Mouse (Mus musculus): ENCODE measurements around the gene Nlrp10. TPM values are rescaled to one million over a fixed set of nuclear protein-coding genes. Genes with fewer than 3 reads are reported as not detected.

Nlrp10 gene
- polyA plus RNA-seq (2016; fragmentation: Nextera tagmentation; extraction: Ambion mirVana), result 0.02 and 0.04 TPM in 2 replicates

- 80% methylated on average over 6 of the region's 6 CpGs for WGBS
- H3K36me3 ChIP-seq (replicated peaks), result no peaks in the 10 kb centered on the region
- no peaks in the 10 kb centered on the region for H3K27me3 ChIP-seq (replicated peaks; ENCODE audit: low read depth, poor library complexity, severe bottlenecking)
- H3K9me3 ChIP-seq, result no peaks in the 10 kb centered on the region
- no peak within 1 kb of the TSS for H3K27ac ChIP-seq (replicated peaks)
- H3K4me3 ChIP-seq, result no peak within 1 kb of the TSS
- no peak for DNase-seq (ENCODE audit: low spot score)
- no peaks in the 10 kb centered on the region; the same call in 1 of the 2 replicates for H3K4me1 ChIP-seq
Observed at GRCm38 (mm10) chr7:108929726-108930393, at the start of gene Nlrp10. Gene Nlrp10, minus strand, starts transcription at chr7:108930178.

GRCm38 (mm10) chr7:108972273-108972672 lies 42.3 kb upstream of the Nlrp10 start:
- H3K27ac ChIP-seq (replicated peaks), result no peak overlapping the region
- 56% methylated on average over 6 of the region's 6 CpGs for WGBS
- H3K27me3 ChIP-seq (replicated peaks; ENCODE audit: low read depth, poor library complexity, severe bottlenecking), result peaks cover 12% of the 10 kb centered on the region; the same call in 1 of the 2 replicates
- no peaks in the 10 kb centered on the region for H3K9me3 ChIP-seq
- H3K4me1 ChIP-seq, result peaks cover 11% of the 10 kb centered on the region; the same call in 1 of the 2 replicates
- DNase-seq (ENCODE audit: low spot score), result peak; percentile 24
- no peaks in the 10 kb centered on the region for H3K36me3 ChIP-seq (replicated peaks)
- no peak overlapping the region for H3K4me3 ChIP-seq

DNA sequence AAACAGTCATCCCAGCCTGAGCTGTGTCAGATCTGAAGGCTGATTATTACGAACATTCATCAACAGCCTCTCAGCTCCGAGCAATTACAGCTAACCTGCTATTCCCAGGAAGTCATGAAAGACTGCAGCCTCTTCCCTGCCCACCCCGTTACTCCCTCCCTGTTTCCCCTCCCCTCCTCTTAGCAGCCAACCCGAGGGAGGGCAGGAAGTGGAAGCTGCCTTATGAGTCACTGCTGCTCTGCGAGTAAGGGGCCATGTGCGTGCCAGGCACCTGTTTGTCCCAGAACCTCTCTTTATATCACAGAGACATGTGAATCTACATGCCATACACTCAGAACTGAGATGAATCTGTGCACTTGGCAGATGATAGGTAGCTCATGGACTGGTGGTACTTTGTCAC lies 38.2 kb upstream of the Nlrp10 start:
- H3K36me3 ChIP-seq (replicated peaks), result no peaks in the 10 kb centered on the region
- H3K4me3 ChIP-seq, result no peak overlapping the region
- no peak for DNase-seq (ENCODE audit: low spot score)
- H3K9me3 ChIP-seq, result no peaks in the 10 kb centered on the region
- H3K27ac ChIP-seq (replicated peaks), result no peak overlapping the region
- peaks cover 21% of the 10 kb centered on the region; the same call in 1 of the 2 replicates for H3K4me1 ChIP-seq
- 53% methylated on average over 6 of the region's 6 CpGs for WGBS
- peaks cover 12% of the 10 kb centered on the region; the same call in 1 of the 2 replicates for H3K27me3 ChIP-seq (replicated peaks; ENCODE audit: low read depth, poor library complexity, severe bottlenecking)

DNA sequence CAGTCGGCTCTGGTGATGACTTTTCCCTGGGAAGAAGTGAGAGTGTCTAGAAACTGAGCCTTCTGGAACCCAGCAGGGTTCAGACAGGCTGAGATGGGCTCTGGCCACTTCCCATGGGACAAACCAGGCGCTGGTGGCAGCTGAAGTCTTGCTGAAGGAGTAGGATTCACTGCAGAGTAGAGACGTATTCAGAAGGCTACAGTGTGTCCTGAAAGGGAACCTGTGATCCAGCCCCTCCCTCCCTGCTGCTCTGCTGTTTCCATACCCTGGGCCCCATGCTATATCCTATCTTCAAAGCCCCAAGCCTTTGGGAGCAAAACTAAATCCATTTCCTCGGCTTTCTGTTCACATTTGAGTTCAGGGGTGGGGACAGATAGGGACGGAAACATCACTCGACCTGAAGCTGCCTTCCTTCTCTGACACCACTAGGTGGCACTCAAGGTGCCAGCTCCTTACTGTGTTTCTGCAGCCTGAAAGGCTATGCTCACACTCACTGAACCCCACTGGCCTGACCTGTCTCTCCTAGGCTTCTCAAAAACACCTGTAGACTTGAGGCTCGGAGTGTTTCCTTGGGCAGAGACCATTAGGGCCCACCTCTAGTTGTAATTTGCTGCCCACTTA lies 36.9 kb upstream of the Nlrp10 start:
- Histone ChIP-seq H3K36me3 (replicated peaks) (no peaks in the 10 kb centered on the region), H3K9me3 (no peaks in the 10 kb centered on the region), H3K4me1 (peaks cover 11% of the 10 kb centered on the region; the same call in 1 of the 2 replicates), H3K27ac (replicated peaks) (no peak overlapping the region), H3K4me3 (no peak overlapping the region), H3K27me3 (replicated peaks; ENCODE audit: low read depth, poor library complexity, severe bottlenecking) (peaks cover 12% of the 10 kb centered on the region; the same call in 1 of the 2 replicates)
- DNase-seq (ENCODE audit: low spot score), result peak; percentile 56
- WGBS, result 37% methylated on average over 7 of the region's 7 CpGs

DNA sequence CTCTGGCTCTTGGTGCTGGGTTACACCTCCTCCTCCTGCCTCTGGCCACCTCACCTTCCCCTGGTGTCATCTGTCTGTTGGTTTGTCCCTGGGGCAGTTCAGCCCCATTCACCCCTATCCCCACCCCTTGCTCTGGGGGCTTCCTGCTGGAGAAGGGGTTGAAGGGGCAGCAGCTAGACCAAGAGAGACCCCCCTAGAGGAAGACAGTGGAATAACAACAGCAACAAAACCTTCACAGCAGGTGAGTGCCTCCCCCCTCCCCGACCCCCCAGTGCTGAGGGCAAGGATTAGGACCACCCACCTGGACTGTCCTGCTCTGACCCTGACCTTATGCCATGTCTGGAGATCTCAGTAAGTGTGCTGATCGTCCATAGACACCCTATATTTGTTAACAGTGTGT lies 36.0 kb upstream of the Nlrp10 start:
- no peaks in the 10 kb centered on the region for H3K36me3 ChIP-seq (replicated peaks)
- 32% methylated on average over 2 of the region's 2 CpGs for WGBS
- no peak for DNase-seq (ENCODE audit: low spot score)
- H3K4me3 ChIP-seq, result no peak overlapping the region
- peaks cover 12% of the 10 kb centered on the region; the same call in 1 of the 2 replicates for H3K27me3 ChIP-seq (replicated peaks; ENCODE audit: low read depth, poor library complexity, severe bottlenecking)
- H3K9me3 ChIP-seq, result no peaks in the 10 kb centered on the region
- no peak overlapping the region for H3K27ac ChIP-seq (replicated peaks)
- H3K4me1 ChIP-seq, result peaks cover 10% of the 10 kb centered on the region; the same call in 1 of the 2 replicates

DNA sequence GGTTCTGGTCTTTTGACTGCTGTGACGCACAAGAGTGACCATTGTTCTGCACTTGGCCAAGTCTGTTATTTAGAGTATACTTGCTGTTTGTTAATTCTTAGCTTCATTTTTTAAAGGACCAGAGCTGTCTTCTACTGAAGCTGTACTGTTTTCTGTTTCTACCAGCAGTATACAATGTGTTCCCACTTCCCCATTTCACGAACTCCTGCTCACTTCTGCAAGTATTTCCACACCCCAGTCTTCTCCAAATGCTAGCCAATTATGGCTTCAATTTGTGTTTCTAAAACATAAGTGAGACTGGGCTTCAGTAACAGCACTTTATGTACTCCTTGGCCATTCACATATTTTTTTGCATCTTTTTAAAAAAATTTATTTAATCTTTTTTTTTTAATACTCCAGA lies 27.8 kb upstream of the Nlrp10 start:
- Histone ChIP-seq H3K9me3 (no peaks in the 10 kb centered on the region), H3K4me3 (no peak overlapping the region), H3K27me3 (replicated peaks; ENCODE audit: low read depth, poor library complexity, severe bottlenecking) (peaks cover 9% of the 10 kb centered on the region), H3K4me1 (no peaks in the 10 kb centered on the region), H3K36me3 (replicated peaks) (no peaks in the 10 kb centered on the region), H3K27ac (replicated peaks) (no peak overlapping the region)
- no peak for DNase-seq (ENCODE audit: low spot score)
- WGBS, result 84% methylated on average over 2 of the region's 2 CpGs

DNA sequence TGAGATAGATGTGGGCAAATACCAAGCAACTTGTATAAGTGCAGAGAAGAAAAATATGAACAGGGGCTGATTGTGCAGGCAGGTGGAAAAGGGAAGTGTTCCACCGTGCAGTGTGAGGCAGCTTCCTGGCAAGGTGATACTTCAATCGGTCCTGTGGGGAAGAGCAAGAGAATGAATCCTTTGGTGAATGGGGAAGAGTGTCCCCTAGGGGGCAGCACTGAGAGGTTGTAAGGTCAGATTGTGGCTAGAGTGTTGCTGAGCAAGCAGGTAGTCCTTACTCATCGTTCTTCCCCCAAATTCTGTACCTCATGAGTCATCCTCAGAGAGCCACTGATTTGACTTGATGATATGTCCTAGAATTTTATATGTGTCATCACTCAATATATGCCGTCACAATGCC lies 24.2 kb upstream of the Nlrp10 start:
- no peak overlapping the region for H3K27ac ChIP-seq (replicated peaks)
- no peaks in the 10 kb centered on the region for H3K9me3 ChIP-seq
- H3K4me1 ChIP-seq, result peaks cover 23% of the 10 kb centered on the region
- peaks cover 45% of the 10 kb centered on the region for H3K27me3 ChIP-seq (replicated peaks; ENCODE audit: low read depth, poor library complexity, severe bottlenecking)
- no peaks in the 10 kb centered on the region for H3K36me3 ChIP-seq (replicated peaks)
- 58% methylated on average over 4 of the region's 4 CpGs for WGBS
- DNase-seq (ENCODE audit: low spot score), result peak; percentile 60
- H3K4me3 ChIP-seq, result no peak overlapping the region

GRCm38 (mm10) chr7:108952801-108953200 lies 22.8 kb upstream of the Nlrp10 start:
- H3K9me3 ChIP-seq, result no peaks in the 10 kb centered on the region
- no peak overlapping the region for H3K4me3 ChIP-seq
- no peaks in the 10 kb centered on the region for H3K36me3 ChIP-seq (replicated peaks)
- WGBS, result 83% methylated on average over 6 of the region's 6 CpGs
- H3K4me1 ChIP-seq, result peaks cover 23% of the 10 kb centered on the region
- peaks cover 53% of the 10 kb centered on the region for H3K27me3 ChIP-seq (replicated peaks; ENCODE audit: low read depth, poor library complexity, severe bottlenecking)
- no peak for DNase-seq (ENCODE audit: low spot score)
- H3K27ac ChIP-seq (replicated peaks), result no peak overlapping the region

DNA sequence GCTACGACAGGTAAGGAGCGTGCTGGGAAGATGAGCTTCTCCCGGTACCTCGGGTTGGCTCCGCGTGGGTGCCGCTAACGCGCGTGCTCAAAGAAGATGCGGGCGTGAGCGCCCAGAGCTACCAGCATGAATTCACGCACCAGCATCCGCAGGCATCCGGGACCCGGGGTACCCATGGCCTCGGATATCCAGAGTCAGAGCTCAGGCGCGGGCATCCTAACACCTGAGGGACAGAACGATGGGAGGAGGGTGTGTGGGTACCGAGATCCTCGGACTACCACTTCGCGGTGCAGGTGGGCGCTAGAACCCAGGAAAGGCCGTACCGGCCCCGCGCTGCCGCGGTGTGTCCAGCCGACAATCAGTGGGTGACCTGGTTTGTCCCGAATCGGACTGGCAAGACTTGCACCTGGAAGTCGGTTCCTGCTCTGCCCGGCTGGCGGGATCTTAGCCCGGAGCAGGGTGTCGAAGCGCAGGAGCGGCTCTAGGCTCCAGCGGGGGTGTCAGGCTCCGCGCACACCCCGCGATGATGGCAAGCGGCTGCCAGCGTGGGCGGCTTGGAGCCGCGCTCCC lies 20.9 kb upstream of the Nlrp10 start:
- H3K27me3 ChIP-seq (replicated peaks; ENCODE audit: low read depth, poor library complexity, severe bottlenecking), result peaks cover 53% of the 10 kb centered on the region
- peak; percentile 64 for DNase-seq (ENCODE audit: low spot score)
- peaks cover 5% of the 10 kb centered on the region for H3K36me3 ChIP-seq (replicated peaks)
- H3K4me3 ChIP-seq, result peak overlapping the region; percentile 77
- H3K4me1 ChIP-seq, result peaks cover 23% of the 10 kb centered on the region
- no peaks in the 10 kb centered on the region for H3K9me3 ChIP-seq
- WGBS, result 1% methylated on average over 52 of the region's 52 CpGs
- peak overlapping the region; percentile 49; the same call in 1 of the 2 replicates for H3K27ac ChIP-seq (replicated peaks)

- Histone ChIP-seq H3K9me3 (no peaks in the 10 kb centered on the region), H3K36me3 (replicated peaks) (peaks cover 10% of the 10 kb centered on the region), H3K4me1 (peaks cover 23% of the 10 kb centered on the region), H3K4me3 (peak within 1 kb of the TSS; percentile 77), H3K27me3 (replicated peaks; ENCODE audit: low read depth, poor library complexity, severe bottlenecking) (peaks cover 53% of the 10 kb centered on the region), H3K27ac (replicated peaks) (peak within 1 kb of the TSS; percentile 49; the same call in 1 of the 2 replicates)
- DNase-seq (ENCODE audit: low spot score), result peak; percentile 81
- under 1% methylated on average over 44 of the region's 44 CpGs for WGBS
Observed at GRCm38 (mm10) chr7:108950312-108950761, 20.4 kb upstream of the Nlrp10 start, which contains the start of gene Tub. Gene Tub, plus strand, starts transcription at chr7:108950338.

DNA sequence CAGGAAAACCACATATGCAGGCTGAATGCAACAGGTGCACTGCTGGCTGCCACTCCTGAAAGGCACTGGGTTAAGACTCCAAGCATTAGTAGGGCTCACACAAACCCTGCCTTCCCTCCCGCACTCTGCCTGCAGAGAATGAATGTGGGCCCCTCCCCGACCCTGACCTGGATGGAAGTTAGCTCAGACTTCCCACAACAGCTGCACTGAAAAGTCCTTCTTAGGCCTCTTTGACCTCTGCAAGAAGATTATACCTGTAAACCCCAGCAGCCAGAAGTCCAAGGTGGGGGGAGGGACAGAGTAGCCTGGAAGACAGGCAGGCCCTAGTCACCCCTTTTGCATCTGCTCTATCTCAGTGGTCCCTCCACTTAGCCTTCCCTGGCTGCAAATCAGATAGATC lies 19.3 kb upstream of the Nlrp10 start:
- H3K9me3 ChIP-seq, result no peaks in the 10 kb centered on the region
- WGBS, result 31% methylated on average over 2 of the region's 2 CpGs
- H3K36me3 ChIP-seq (replicated peaks), result peaks cover 18% of the 10 kb centered on the region
- DNase-seq (ENCODE audit: low spot score), result no peak
- H3K4me3 ChIP-seq, result no peak overlapping the region
- peaks cover 23% of the 10 kb centered on the region for H3K4me1 ChIP-seq
- no peak overlapping the region for H3K27ac ChIP-seq (replicated peaks)
- peaks cover 53% of the 10 kb centered on the region for H3K27me3 ChIP-seq (replicated peaks; ENCODE audit: low read depth, poor library complexity, severe bottlenecking)

- no peaks in the 10 kb centered on the region for H3K9me3 ChIP-seq
- H3K4me3 ChIP-seq, result no peak overlapping the region
- no peak overlapping the region for H3K27ac ChIP-seq (replicated peaks)
- H3K4me1 ChIP-seq, result peaks cover 23% of the 10 kb centered on the region
- peaks cover 25% of the 10 kb centered on the region for H3K36me3 ChIP-seq (replicated peaks)
- peaks cover 53% of the 10 kb centered on the region for H3K27me3 ChIP-seq (replicated peaks; ENCODE audit: low read depth, poor library complexity, severe bottlenecking)
- DNase-seq (ENCODE audit: low spot score), result no peak
Observed at GRCm38 (mm10) chr7:108948611-108949010, 18.6 kb upstream of the Nlrp10 start.
